Mouse (Mus musculus): ENCODE results near the gene Nup214. TPM values are rescaled to one million over a fixed set of nuclear protein-coding genes. Genes with fewer than 3 reads are reported as not detected.

Gene Nup214
- polyA plus RNA-seq, 1 experiment: 29.5 TPM

- H3K36me3 ChIP-seq (ENCODE audit: control insufficient read depth, insufficient read depth, low read length): no peaks in the 10 kb centered on the region
- WGBS: 79% methylated on average over 4 of the region's 4 CpGs
- no peaks in the 10 kb centered on the region for H3K4me1 ChIP-seq (ENCODE audit: control insufficient read depth, insufficient read depth, insufficient read length)
- peaks cover 5% of the 10 kb centered on the region for H3K27me3 ChIP-seq (ENCODE audit: control insufficient read depth, insufficient read depth, low read length)
- DNase-seq (ENCODE audit: low read depth in 1 of 2, low spot score in 2 of 2): no peak
- H3K27ac ChIP-seq (ENCODE audit: insufficient read depth, low read length): no peak overlapping the region
- no peak overlapping the region for H3K4me3 ChIP-seq (ENCODE audit: extremely low read depth, insufficient read depth, insufficient read length)
- TF ChIP-seq CTCF (IDR thresholded peaks at IDR 0.05; ENCODE audit: extremely low read depth, insufficient read depth, insufficient read length, insufficient replicate concordance) (no peak), POLR2A (IDR thresholded peaks at IDR 0.05; ENCODE audit: low read depth, low read length) (no peak)
These were observed 113.4 kb downstream of the Nup214 start for GRCm38 (mm10) chr2:32087606-32088005.

DNA sequence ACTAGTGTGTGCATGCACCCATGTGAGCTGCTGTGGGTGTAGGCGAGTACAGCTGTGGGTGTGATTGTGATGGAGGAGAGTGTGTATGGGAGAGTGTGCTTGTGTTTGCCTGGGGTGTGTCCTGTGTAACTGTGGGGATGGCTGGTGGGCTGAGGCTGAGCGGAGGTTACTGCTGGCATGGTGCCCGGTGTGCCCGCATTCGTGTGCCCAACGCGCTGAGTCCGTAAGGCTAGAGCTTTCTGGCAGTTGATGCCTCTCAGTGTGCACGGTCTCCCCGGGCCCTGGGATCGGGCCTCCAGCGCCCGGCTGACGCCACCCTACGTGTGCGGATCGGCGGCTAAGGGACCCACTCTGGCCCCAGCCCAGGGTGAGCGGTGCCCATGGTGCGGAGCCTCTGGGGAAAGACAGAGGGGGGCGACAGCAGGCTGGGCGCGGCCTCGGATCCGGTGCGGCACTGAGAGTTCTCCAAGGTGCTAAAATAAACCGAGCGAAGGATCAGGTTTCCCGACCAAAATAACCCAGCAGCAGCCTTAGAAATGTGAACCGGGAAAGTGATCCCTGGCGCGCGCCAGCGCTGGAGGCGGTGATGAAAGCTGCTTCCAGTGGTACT, 114.2 kb downstream of the Nup214 start:
- TF ChIP-seq POLR2A (IDR thresholded peaks at IDR 0.05; ENCODE audit: low read depth, low read length) (no peak), CTCF (IDR thresholded peaks at IDR 0.05; ENCODE audit: extremely low read depth, insufficient read depth, insufficient read length, insufficient replicate concordance) (no peak)
- H3K27ac ChIP-seq (ENCODE audit: insufficient read depth, low read length): no peak overlapping the region
- peaks cover 5% of the 10 kb centered on the region for H3K27me3 ChIP-seq (ENCODE audit: control insufficient read depth, insufficient read depth, low read length)
- DNase-seq (ENCODE audit: low read depth in 1 of 2, low spot score in 2 of 2): no peak
- WGBS: 7% methylated on average over 35 of the region's 35 CpGs
- no peak overlapping the region for H3K4me3 ChIP-seq (ENCODE audit: extremely low read depth, insufficient read depth, insufficient read length)
- no peaks in the 10 kb centered on the region for H3K4me1 ChIP-seq (ENCODE audit: control insufficient read depth, insufficient read depth, insufficient read length)
- H3K36me3 ChIP-seq (ENCODE audit: control insufficient read depth, insufficient read depth, low read length): no peaks in the 10 kb centered on the region

DNA sequence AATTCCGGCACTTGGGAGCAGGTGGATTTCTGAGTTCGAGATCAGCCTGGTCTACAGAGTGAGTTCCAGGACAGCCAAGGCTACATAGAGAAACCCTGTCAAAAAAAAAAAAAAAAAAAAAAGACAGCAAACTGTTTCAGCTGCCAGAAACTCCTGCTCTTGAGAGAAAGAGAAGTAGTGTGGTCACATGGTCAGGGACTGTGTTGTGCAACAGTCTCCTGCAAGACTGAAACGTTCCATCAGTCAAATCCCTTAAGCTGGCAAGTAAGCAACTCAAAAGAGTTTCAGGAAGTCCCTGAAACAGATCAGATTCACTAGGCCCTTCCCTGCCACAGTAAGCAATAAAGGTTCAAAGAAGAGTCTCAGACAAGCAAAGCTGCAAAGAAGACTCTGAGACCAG, 115.4 kb downstream of the Nup214 start:
- no peak for DNase-seq (ENCODE audit: low read depth in 1 of 2, low spot score in 2 of 2)
- 59% methylated on average over 3 of the region's 3 CpGs for WGBS
- H3K27me3 ChIP-seq (ENCODE audit: control insufficient read depth, insufficient read depth, low read length): peaks cover 5% of the 10 kb centered on the region
- no peak for TF ChIP-seq CTCF (IDR thresholded peaks at IDR 0.05; ENCODE audit: extremely low read depth, insufficient read depth, insufficient read length, insufficient replicate concordance)
- no peak for TF ChIP-seq POLR2A (IDR thresholded peaks at IDR 0.05; ENCODE audit: low read depth, low read length)
- no peaks in the 10 kb centered on the region for H3K4me1 ChIP-seq (ENCODE audit: control insufficient read depth, insufficient read depth, insufficient read length)
- no peaks in the 10 kb centered on the region for H3K36me3 ChIP-seq (ENCODE audit: control insufficient read depth, insufficient read depth, low read length)
- H3K4me3 ChIP-seq (ENCODE audit: extremely low read depth, insufficient read depth, insufficient read length): no peak overlapping the region
- no peak overlapping the region for H3K27ac ChIP-seq (ENCODE audit: insufficient read depth, low read length)

DNA sequence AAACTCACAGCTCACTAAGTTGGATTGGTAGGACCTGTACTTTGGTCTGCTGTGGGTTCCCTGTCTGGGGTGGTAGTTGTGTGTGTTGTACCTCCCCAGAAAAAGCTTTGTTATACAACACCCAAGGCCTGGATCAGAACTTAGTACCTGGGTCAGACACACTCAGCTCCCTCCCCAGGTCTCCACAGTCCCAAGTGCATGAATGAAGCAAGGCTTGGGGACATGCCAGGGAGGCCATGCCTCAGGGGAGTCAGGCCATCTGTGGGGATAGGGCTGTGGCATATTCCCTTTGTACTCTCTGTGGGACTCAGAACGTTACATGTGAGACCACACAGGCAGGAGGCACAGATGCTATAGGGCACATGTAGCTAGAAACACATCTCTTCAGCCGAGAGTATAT, 115.9 kb downstream of the Nup214 start:
- H3K27me3 ChIP-seq (ENCODE audit: control insufficient read depth, insufficient read depth, low read length): peaks cover 5% of the 10 kb centered on the region
- no peak overlapping the region for H3K27ac ChIP-seq (ENCODE audit: insufficient read depth, low read length)
- no peaks in the 10 kb centered on the region for H3K4me1 ChIP-seq (ENCODE audit: control insufficient read depth, insufficient read depth, insufficient read length)
- no peak overlapping the region for H3K4me3 ChIP-seq (ENCODE audit: extremely low read depth, insufficient read depth, insufficient read length)
- 78% methylated on average over 2 of the region's 2 CpGs for WGBS
- DNase-seq (ENCODE audit: low read depth in 1 of 2, low spot score in 2 of 2): no peak
- no peak for TF ChIP-seq CTCF (IDR thresholded peaks at IDR 0.05; ENCODE audit: extremely low read depth, insufficient read depth, insufficient read length, insufficient replicate concordance)
- no peak for TF ChIP-seq POLR2A (IDR thresholded peaks at IDR 0.05; ENCODE audit: low read depth, low read length)
- no peaks in the 10 kb centered on the region for H3K36me3 ChIP-seq (ENCODE audit: control insufficient read depth, insufficient read depth, low read length)

GRCm38 (mm10) chr2:32091956-32092355, 117.7 kb downstream of the Nup214 start:
- H3K27me3 ChIP-seq (ENCODE audit: control insufficient read depth, insufficient read depth, low read length): peaks cover 5% of the 10 kb centered on the region
- H3K27ac ChIP-seq (ENCODE audit: insufficient read depth, low read length): no peak overlapping the region
- DNase-seq (ENCODE audit: low read depth in 1 of 2, low spot score in 2 of 2): no peak
- no peak overlapping the region for H3K4me3 ChIP-seq (ENCODE audit: extremely low read depth, insufficient read depth, insufficient read length)
- no peaks in the 10 kb centered on the region for H3K36me3 ChIP-seq (ENCODE audit: control insufficient read depth, insufficient read depth, low read length)
- no peaks in the 10 kb centered on the region for H3K4me1 ChIP-seq (ENCODE audit: control insufficient read depth, insufficient read depth, insufficient read length)
- WGBS: 67% methylated on average over 3 of the region's 3 CpGs
- TF ChIP-seq POLR2A (IDR thresholded peaks at IDR 0.05; ENCODE audit: low read depth, low read length): no peak
- no peak for TF ChIP-seq CTCF (IDR thresholded peaks at IDR 0.05; ENCODE audit: extremely low read depth, insufficient read depth, insufficient read length, insufficient replicate concordance)

- Histone ChIP-seq H3K27ac (ENCODE audit: insufficient read depth, low read length) (no peak overlapping the region), H3K27me3 (ENCODE audit: control insufficient read depth, insufficient read depth, low read length) (no peaks in the 10 kb centered on the region), H3K4me1 (ENCODE audit: control insufficient read depth, insufficient read depth, insufficient read length) (no peaks in the 10 kb centered on the region), H3K36me3 (ENCODE audit: control insufficient read depth, insufficient read depth, low read length) (no peaks in the 10 kb centered on the region), H3K4me3 (ENCODE audit: extremely low read depth, insufficient read depth, insufficient read length) (no peak overlapping the region)
- WGBS: 86% methylated on average over 7 of the region's 7 CpGs
- TF ChIP-seq CTCF (IDR thresholded peaks at IDR 0.05; ENCODE audit: extremely low read depth, insufficient read depth, insufficient read length, insufficient replicate concordance) (no peak), POLR2A (IDR thresholded peaks at IDR 0.05; ENCODE audit: low read depth, low read length) (no peak)
- DNase-seq (ENCODE audit: low read depth in 1 of 2, low spot score in 2 of 2): no peak
These were observed 119.9 kb downstream of the Nup214 start for GRCm38 (mm10) chr2:32094001-32094707.

All from spleen, adult 2 months (tissue).